Mouse (Mus musculus) midbrain, embryonic 16.5 days (tissue): Measurements from ENCODE around the gene Gm7879. TPM values are rescaled to one million over a fixed set of nuclear protein-coding genes. Genes with fewer than 3 reads are reported as not detected.

ENCODE experiments used
- ATAC-seq: fragments of 200-750 bp; cut with Nextera tagmentation; 2 replicates; pipeline ENCODE4 v1.8.0; 2017; ENCODE audit warnings: moderate TSS enrichment
- H3K27ac ChIP-seq: fragments of 300-500 bp; sonication (generic); 2 replicates; pipeline ENCODE4 v1.5.1; 2014; ENCODE audit warnings: mild to moderate bottlenecking, low read length, mixed read lengths
- H3K27me3 ChIP-seq: fragments of 300-500 bp; sonication (generic); 2 replicates; pipeline ENCODE4 v1.6.1; 2014; ENCODE audit warnings: low read depth, low read length, mixed read lengths; ENCODE audit not compliant: control insufficient read depth, insufficient read depth
- H3K36me3 ChIP-seq: fragments of 300-500 bp; sonication (generic); 2 replicates; pipeline ENCODE4 v1.6.1; 2014; ENCODE audit warnings: mild to moderate bottlenecking, low read length, moderate library complexity, mixed read lengths; ENCODE audit not compliant: control insufficient read depth, insufficient read depth
- H3K4me1 ChIP-seq: fragments of 300-500 bp; sonication (generic); 2 replicates; pipeline ENCODE4 v1.6.1; 2014; ENCODE audit warnings: mild to moderate bottlenecking, low read length, mixed read lengths; ENCODE audit not compliant: control insufficient read depth, insufficient read depth
- H3K4me2 ChIP-seq: fragments of 300-500 bp; sonication (generic); 2 replicates; pipeline ENCODE4 v1.6.1; 2014; ENCODE audit warnings: mild to moderate bottlenecking, low read length, mixed read lengths
- H3K4me3 ChIP-seq: fragments of 300-500 bp; sonication (generic); 2 replicates; pipeline ENCODE4 v1.5.1; 2014; ENCODE audit warnings: low read depth, mild to moderate bottlenecking, low read length, moderate library complexity, mixed read lengths
- H3K9ac ChIP-seq: fragments of 300-500 bp; sonication (generic); 2 replicates; pipeline ENCODE4 v1.6.1; 2014; ENCODE audit warnings: low read depth, low read length, mixed read lengths
- H3K9me3 ChIP-seq: fragments of 300-500 bp; sonication (generic); replicated peaks from 2 replicates; pipeline ENCODE4 v1.6.1; 2014; ENCODE audit warnings: mild to moderate bottlenecking, low read length, mixed read lengths; ENCODE audit not compliant: control insufficient read depth, poor library complexity, severe bottlenecking
- WGBS: fragments of 180-500 bp; shearing (Covaris S2); extraction: QIAGEN DNeasy Blood & Tissue Kit; methylation state at CpG from one replicate; pipeline ENCODE4 v1.1.7; 2014; 5-methylcytosine and 5-hydroxymethylcytosine counted together
- polyA plus RNA-seq: library from polyadenylated mRNA; unstranded; fragments of >200 nt; fragmentation: Nextera tagmentation; extraction: Ambion mirVana; gene quantifications from 2 replicates; pipeline ENCODE4 v1.2.1, GENCODE M21; 2015

Gene Gm7879
- polyA plus RNA-seq, 1 experiment from 2014 or later = 0.39 TPM

DNA sequence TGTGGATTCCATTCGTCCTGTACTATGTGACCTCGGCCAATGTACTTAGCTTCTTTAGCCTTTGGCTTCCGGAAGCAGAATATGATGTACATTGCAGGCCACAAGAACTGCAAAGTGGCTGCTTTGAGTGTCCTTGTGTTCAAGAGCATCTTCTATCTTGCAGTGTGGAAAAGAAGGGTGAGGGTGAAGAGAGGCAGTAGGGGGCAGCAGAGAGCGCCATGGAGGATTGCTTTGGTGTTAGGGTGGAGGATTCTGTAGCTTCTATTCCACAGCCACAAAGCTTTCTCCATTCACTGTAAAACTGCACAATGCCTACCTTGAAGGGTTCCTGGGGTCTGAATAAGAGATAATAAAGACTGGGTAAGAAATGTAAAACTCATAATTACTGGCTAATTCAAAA lies 11.0 kb downstream of the Gm7879 start:
- no peaks in the 10 kb centered on the region for H3K4me1 ChIP-seq
- 39% methylated on average over 4 of the region's 4 CpGs for WGBS
- H3K9ac ChIP-seq = no peak overlapping the region
- H3K9me3 ChIP-seq = no peaks in the 10 kb centered on the region
- H3K27ac ChIP-seq = no peak overlapping the region
- no peak for ATAC-seq
- no peaks in the 10 kb centered on the region for H3K36me3 ChIP-seq
- no peak overlapping the region for H3K4me2 ChIP-seq
- no peaks in the 10 kb centered on the region for H3K27me3 ChIP-seq
- H3K4me3 ChIP-seq = no peak overlapping the region

DNA sequence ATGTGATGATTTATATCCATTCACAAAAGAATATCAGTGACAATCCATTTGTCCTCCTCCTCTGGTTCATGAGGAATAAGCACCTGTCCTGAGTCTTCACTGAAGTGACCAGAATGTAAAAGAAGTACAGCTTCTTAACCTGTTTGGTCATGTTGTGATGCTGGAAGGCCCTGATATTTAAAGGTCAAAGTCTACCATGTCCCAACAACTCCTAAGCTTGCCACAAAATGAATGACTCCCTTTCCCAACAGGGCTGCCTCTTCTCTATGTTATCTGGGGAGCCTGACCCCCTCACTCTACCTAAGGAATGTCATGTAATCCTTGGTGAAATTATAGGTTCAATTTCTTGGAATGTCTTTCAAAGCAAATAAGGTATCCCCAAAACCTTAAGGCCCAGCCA lies 14.8 kb downstream of the Gm7879 start:
- no peak overlapping the region for H3K4me3 ChIP-seq
- no peaks in the 10 kb centered on the region for H3K9me3 ChIP-seq
- no peak overlapping the region for H3K9ac ChIP-seq
- no peak overlapping the region for H3K4me2 ChIP-seq
- no peak overlapping the region for H3K27ac ChIP-seq
- H3K27me3 ChIP-seq = no peaks in the 10 kb centered on the region
- no peak for ATAC-seq
- no peaks in the 10 kb centered on the region for H3K4me1 ChIP-seq
- H3K36me3 ChIP-seq = no peaks in the 10 kb centered on the region

DNA sequence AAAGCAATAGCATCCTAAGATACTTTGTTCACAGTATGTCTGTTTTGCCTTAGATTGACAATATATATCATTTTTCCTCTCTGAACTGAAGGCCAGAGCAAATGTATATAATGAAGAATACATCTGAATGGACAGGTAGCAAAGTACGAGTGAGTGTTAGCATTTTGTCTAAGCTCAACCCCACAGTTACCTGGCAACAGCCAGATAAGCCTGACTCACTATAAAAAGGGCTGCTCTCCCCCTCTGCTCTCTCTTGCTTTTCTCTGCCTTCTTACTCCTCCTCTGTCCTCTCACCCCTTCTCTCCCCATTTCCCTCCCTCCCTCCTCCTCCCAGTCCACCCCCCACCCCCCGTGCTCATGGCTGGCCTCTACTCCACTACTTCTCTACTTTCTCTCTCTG lies 20.3 kb downstream of the Gm7879 start:
- H3K27me3 ChIP-seq = no peaks in the 10 kb centered on the region
- H3K4me1 ChIP-seq = no peaks in the 10 kb centered on the region
- no peak overlapping the region for H3K4me3 ChIP-seq
- 36% methylated on average over 2 of the region's 2 CpGs for WGBS
- H3K9ac ChIP-seq = no peak overlapping the region
- no peaks in the 10 kb centered on the region; the same call in 1 of the 2 replicates for H3K9me3 ChIP-seq
- no peak for ATAC-seq
- no peak overlapping the region for H3K27ac ChIP-seq
- H3K4me2 ChIP-seq = no peak overlapping the region
- no peaks in the 10 kb centered on the region for H3K36me3 ChIP-seq

DNA sequence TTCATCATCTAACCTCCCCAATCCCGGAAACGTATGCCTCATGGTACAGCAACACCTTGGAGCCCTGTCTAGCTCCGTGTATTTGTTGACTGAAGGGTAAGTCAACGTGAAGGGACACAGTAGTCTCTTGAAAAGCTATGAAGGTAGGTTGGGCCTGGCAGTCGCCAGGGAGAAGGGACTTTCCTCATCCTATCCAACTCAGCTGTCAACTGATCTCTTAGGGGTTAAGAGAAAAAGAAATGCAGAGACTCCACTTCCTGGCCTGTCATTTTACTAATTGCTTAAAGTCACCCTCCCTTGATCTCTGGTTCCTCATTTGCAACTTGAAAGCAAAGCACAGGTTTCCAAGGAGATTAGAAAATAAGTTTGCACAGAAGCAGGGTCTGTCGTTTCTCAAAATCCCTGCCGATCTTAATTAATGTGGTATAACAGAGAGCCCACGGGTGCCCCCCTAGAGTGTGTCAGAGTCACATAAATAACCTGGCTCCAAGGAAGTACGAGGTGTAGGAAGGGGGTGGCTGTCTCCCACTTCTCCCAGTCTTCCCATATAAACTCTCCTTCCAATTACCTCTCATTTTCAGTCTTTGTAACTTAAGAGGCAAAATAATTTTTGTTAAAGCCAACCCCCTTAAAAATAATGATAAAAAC lies 34.5 kb downstream of the Gm7879 start:
- 37% methylated on average over 9 of the region's 9 CpGs for WGBS
- no peaks in the 10 kb centered on the region for H3K9me3 ChIP-seq
- peak overlapping the region; percentile 39 for H3K4me3 ChIP-seq
- no peak overlapping the region for H3K27ac ChIP-seq
- ATAC-seq = peak; percentile 69
- no peaks in the 10 kb centered on the region for H3K27me3 ChIP-seq
- H3K36me3 ChIP-seq = no peaks in the 10 kb centered on the region
- H3K9ac ChIP-seq = peak overlapping the region; percentile 45; the same call in 1 of the 2 replicates
- H3K4me1 ChIP-seq = peaks cover 18% of the 10 kb centered on the region
- H3K4me2 ChIP-seq = peak overlapping the region; percentile 86

DNA sequence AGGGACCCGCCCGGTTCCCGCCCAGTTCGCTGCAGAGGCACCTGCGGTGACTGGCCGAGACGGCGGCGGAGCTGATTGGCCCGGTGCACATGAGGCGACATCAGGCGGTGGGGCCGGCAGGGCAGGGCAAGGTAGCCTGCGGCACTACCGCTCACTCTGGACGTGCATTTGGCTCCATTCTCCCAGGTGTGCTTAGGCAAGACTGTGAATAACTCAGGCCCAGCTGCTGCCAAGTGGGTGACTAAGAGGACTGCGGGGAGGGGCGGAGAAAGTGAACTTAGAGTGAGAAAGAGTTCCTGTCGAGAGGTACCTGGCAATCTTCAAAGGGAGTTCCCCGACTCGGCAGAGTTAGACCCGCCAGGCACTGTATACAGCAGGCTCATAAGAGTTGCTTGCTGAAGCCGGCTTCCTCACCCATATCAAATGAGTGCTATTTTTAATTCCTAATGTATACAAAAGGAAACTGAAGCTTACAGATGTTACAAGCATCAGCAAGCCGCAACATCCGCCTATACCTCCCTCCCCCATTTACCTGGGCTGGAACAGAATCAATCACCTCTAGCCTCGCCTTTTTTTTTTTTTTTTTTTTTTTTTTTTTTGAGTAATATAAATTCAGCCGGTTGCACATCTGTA lies 35.3 kb downstream of the Gm7879 start:
- Histone ChIP-seq H3K9me3 (no peaks in the 10 kb centered on the region), H3K4me1 (peaks cover 18% of the 10 kb centered on the region), H3K27ac (no peak overlapping the region), H3K4me2 (peak overlapping the region; percentile 86), H3K27me3 (no peaks in the 10 kb centered on the region), H3K36me3 (no peaks in the 10 kb centered on the region), H3K9ac (peak overlapping the region; percentile 45; the same call in 1 of the 2 replicates), H3K4me3 (peak overlapping the region; percentile 39)
- peak; percentile 89 for ATAC-seq
- 2% methylated on average over 27 of the region's 27 CpGs for WGBS

DNA sequence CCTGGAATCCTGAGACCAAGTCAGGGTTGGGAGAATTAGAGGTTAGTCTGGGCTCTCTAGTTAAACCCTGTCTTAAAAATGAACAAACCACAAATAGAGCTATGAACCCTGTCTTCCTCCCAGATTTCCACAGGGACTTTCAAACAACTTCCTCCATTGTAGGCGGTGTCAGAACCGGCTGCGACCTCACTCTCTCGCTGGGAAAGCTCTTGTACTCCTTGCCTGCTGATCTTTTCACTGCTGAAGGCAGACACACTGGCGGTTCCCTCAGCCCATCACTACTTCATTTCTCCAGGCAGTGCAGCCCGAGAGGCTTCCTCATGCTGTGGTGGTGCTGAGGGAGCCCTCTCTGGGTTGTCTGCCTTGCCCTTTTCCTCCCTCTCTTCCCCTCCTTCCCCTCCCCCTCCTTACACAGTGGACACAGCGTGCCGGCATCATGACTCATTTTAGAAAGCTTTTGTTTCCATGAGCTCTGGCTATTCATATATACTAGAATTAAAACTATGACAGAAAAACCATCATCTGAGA lies 35.9 kb downstream of the Gm7879 start:
- peak; percentile 50 for ATAC-seq
- H3K4me3 ChIP-seq = no peak overlapping the region
- WGBS = 2% methylated on average over 8 of the region's 8 CpGs

DNA sequence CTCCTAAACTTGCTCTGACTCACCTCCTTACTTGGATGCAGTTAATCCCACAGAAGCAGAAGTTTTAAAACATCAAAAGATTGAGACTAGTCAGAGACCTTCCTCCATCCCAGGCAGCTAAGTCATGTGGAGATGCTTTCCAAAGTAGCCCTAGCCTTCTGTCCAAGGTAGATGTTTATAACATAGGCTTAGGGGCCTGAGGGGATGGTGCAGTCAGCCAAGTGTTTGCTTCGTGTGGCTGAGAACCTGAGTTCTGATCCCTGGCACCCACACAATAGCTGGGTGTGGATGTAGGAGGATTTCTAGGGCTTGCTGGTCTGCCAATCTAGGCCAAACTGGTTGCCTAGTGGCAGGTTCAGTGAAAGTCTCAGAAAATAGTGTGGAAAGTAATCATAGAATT lies 40.3 kb downstream of the Gm7879 start:
- H3K4me2 ChIP-seq = no peak overlapping the region
- WGBS = 69% methylated on average over 1 of the region's 1 CpGs
- no peak for ATAC-seq

More for the DNA sequence above, 35.9 kb downstream of the Gm7879 start:
- no peaks in the 10 kb centered on the region for H3K9me3 ChIP-seq
- peak overlapping the region; percentile 17; the same call in 1 of the 2 replicates for H3K9ac ChIP-seq
- H3K27me3 ChIP-seq = no peaks in the 10 kb centered on the region
- H3K4me1 ChIP-seq = peaks cover 18% of the 10 kb centered on the region
- H3K36me3 ChIP-seq = no peaks in the 10 kb centered on the region
- H3K27ac ChIP-seq = no peak overlapping the region
- peak overlapping the region; percentile 86 for H3K4me2 ChIP-seq

DNA sequence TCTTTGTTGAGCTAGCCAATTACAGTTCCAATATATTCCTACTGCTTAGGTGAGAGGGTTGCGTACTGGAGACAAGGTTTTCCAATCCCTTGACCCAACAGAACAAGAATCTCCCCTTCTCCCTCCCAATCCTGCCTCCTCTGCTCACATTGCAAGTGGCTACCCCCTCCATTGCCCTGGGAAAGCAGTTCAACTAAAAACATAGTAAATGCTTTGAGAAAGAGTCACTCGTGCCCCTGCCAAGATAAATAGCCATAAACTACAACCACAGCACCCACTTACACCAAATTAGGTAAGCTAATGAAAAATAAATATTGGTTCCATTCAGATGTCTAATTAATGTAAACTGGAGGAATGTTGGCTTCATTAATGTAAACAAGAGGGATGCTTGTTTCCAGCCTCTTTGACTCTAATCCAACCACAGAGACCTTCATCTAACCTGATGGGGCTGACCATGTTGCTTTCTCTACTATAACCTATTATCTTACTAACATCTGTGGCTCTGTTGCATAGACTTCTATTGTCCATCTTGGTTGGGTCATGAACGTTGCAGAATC lies 47.0 kb downstream of the Gm7879 start:
- Histone ChIP-seq H3K36me3 (no peaks in the 10 kb centered on the region), H3K9ac (no peak overlapping the region), H3K27ac (no peak overlapping the region), H3K9me3 (no peaks in the 10 kb centered on the region), H3K27me3 (no peaks in the 10 kb centered on the region), H3K4me3 (no peak overlapping the region), H3K4me1 (no peaks in the 10 kb centered on the region), H3K4me2 (no peak overlapping the region)
- WGBS = 75% methylated on average over 2 of the region's 3 CpGs
- no peak for ATAC-seq

More for the DNA sequence above, 40.3 kb downstream of the Gm7879 start:
- no peak overlapping the region for H3K4me3 ChIP-seq
- H3K9me3 ChIP-seq = no peaks in the 10 kb centered on the region
- H3K27me3 ChIP-seq = no peaks in the 10 kb centered on the region
- no peak overlapping the region for H3K9ac ChIP-seq
- peaks cover 7% of the 10 kb centered on the region for H3K4me1 ChIP-seq
- H3K27ac ChIP-seq = no peak overlapping the region
- H3K36me3 ChIP-seq = no peaks in the 10 kb centered on the region

DNA sequence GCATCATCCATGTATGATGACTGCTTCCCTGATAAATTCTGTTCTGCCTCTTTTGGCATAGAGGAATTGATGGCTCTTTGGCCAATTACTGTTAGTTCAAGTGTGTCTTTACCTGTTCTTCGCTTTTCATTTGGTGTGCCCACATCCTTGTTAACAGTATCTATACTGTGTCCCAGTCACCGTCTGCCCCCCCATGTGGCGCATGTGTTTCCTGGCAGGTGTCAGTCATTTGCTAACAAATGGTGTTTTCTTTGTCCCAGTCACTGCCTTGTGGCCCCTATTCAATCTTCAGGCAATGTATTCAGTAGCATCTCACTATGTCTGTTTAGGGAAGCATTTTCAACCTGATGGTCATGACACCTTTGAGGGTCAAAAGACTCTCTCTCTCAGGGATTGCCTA lies 48.1 kb downstream of the Gm7879 start:
- H3K4me3 ChIP-seq = no peak overlapping the region
- WGBS = 92% methylated on average over 3 of the region's 3 CpGs

More for the DNA sequence above, 48.1 kb downstream of the Gm7879 start:
- no peak for ATAC-seq
- Histone ChIP-seq H3K4me2 (no peak overlapping the region), H3K27ac (no peak overlapping the region), H3K27me3 (no peaks in the 10 kb centered on the region), H3K4me1 (no peaks in the 10 kb centered on the region), H3K36me3 (no peaks in the 10 kb centered on the region), H3K9me3 (no peaks in the 10 kb centered on the region), H3K9ac (no peak overlapping the region)
